Mouse (Mus musculus): ENCODE data around the gene Cemip2.

Gene Cemip2

DNA sequence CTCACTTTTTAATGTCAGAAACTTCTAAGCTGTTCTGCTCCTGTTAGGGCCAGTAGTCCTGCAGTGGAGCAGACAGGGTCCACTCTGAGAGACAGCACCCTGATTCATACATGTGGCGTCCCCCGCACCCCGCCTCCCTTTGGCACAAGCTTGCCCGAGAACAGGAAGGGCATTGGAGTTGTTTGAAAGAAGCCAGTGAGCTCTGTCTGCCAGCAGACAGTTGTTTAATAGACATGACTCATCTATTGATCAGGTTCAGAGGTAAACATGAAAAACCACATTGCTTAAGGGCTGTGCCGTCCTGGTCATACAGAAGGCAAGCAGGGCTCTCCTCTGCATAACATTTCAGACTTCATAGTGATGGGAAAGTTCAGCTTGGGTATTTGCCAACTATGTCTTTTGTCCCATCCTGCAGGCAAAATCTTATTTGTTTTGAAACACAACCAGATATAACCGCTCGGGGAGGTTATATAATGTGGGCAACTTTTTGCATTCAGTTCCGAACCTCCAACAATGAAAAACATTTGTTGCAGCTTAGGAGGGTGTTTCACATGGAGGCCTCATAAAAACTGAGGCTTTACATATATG is 36.4 kb downstream of the Cemip2 start:
- no peak for DNase-seq (ENCODE audit: low spot score in 2 of 2)

DNA sequence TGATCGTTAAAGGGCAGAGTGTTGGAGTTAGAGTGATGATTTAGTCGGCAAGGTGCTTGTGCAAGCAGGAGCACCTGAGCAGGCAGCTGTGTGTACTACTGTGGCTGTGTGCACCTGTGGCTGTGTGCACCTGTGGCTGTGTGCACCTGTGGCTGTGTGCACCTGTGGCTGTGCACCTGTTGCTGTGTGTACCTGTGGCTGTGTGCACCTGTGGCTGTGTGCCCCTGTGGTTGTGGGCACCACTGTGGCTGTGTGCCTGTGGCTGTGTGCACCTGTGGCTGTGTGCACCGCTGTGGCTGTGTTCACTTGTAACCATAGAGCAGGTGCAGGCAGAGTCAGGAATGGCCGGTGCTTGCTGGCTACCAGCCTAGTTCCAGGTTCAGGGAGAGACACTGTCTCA is 38.1 kb downstream of the Cemip2 start:
- no peak for DNase-seq (ENCODE audit: low spot score in 2 of 2)

DNA sequence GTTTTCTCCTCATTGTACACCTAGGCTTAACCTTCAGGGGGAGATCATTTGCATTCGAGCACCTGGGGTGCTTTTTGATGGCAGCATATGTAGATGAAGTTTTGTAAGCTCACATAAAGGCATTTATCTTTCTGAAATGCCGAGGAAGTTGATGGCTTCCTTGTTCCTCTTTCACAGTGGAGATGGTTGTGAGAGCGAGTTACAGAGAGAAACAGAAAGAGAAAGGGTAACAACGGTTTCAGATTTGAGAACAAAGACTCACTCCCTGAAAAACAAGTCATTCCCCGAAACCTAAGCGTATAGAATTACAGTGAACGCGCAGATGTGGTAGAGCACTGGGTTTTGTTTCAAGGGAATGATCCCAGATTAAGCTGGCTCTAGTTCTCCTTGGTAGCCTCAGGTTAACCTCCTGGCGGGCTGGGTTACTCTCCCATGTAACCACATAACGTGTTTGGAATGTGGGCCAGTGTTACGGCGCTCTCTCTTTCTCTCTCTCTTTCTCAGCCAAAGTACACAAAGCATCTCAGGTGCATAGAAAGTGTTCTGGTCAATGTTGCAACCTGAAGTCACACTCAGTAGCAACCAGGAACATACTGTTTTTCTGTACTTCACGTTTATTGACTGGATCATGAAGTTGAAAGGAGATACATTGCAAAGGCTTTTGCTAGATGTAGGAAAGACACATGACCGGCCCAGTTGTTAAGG is 40.0 kb downstream of the Cemip2 start:
- no peak for DNase-seq (ENCODE audit: low spot score in 2 of 2)

DNA sequence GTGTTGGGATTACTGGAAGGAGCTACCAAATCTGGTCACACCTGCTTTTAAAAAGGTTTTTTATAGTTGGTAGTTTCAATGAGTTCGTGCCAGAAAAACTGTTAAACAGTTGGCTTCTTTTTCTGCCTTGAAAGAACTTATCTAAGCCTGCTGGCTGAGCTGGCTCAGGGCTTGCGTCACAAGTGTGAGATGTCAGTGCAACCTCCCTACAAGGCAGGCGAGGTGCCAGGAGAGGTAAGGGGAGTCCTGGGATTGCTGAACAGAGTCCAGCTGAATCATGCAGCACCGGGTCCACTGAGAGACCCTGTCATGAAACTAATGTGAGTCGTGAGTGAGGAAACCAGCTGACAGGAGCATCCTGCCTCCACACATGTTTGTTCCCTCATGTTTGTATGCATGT is 41.4 kb downstream of the Cemip2 start:
- no peak for DNase-seq (ENCODE audit: low spot score in 2 of 2)

DNA sequence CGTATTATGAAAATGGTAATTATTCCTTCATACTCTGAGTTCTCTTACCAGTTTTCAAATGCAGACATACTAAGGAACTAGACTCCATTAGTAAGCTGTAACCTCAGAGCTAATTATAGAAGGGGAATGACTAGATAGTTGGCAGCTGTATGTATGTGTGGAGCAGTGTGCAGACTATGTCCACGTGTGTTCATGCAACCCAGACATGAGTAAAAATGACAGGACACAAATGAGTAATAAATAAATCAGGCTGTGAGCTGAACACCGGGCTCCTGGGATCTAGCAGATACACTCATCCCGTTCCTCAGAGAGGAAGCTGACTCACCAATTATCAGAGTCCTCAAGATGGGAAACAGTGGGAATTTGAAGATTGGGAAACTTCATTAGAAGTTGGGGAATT is 42.0 kb downstream of the Cemip2 start:
- DNase-seq (ENCODE audit: low spot score in 2 of 2) = no peak

DNA sequence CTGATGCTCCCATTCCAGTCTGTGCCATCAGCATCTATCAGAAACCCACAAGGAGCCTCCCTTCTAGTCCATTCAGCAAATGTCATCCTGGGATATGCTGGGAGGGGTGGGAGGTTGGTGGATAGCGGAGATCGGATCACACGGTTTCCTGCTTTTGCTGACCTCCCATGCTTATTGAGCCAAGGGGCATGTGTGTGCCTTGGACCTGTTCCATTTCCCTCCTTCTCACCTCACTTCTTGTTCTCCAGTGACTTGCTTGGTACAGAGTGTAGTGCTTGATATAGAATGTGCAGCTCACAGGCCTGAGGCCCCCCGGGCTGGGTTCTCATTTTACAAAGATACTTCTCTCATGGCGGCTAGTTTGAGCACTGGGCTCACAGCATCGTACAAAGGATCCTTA is 43.7 kb downstream of the Cemip2 start:
- no peak for DNase-seq (ENCODE audit: low spot score in 2 of 2)

DNA sequence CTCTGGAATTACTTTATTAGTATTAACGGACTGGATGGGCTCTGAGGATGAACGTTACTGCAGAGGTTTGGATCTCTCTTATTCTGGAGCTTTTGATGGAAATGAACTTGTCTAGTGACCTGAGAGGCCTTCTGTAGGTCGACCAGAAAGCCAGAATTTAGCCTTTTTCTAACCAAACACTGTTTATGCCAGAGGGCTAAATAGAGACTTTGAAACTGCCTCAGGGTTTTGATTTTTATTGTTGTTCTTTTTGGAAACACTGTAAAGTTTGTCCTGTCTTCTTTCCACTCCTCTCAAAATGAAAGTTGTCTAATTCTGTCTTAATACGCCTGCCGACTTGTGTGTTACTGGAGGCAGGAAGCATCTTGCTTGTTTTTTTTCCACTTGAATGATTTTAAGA is 46.0 kb downstream of the Cemip2 start:
- no peak for DNase-seq (ENCODE audit: low spot score in 2 of 2)

DNA sequence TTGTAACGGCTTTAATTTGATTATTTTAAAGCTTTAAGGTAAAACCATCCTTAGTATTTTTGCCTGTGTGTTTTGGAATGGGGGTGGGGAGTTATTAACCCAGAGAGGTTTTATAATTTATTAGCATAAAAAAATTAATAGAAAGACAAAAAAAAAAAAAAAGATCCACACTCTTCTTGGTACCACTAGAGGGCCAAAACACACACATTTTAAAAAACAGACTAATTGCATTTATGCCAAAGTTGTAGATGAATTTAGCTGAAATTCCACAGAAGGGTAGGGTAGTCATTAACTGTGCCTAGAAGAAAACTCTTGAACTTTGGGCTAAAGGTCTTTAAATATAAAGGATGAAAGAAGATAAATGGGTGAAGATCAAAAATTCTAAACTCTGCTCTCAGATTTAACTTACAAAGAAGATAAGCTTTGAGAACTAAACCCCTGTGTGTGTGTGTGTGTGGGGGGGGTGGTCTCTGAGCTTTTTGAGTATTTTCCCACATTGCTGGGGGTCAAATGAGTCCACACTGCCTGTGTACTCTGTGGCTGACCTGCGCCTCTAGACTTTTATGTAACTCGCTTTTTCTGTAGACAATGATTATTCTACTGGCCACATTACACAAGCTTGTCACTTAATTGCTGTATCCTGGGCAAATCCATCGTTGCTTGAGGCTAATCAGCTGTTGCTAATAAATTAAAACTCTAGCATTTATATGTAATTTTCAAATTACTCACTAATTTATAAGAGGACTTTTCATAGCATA is 47.2 kb downstream of the Cemip2 start:
- DNase-seq (ENCODE audit: low spot score in 2 of 2) = no peak

DNA sequence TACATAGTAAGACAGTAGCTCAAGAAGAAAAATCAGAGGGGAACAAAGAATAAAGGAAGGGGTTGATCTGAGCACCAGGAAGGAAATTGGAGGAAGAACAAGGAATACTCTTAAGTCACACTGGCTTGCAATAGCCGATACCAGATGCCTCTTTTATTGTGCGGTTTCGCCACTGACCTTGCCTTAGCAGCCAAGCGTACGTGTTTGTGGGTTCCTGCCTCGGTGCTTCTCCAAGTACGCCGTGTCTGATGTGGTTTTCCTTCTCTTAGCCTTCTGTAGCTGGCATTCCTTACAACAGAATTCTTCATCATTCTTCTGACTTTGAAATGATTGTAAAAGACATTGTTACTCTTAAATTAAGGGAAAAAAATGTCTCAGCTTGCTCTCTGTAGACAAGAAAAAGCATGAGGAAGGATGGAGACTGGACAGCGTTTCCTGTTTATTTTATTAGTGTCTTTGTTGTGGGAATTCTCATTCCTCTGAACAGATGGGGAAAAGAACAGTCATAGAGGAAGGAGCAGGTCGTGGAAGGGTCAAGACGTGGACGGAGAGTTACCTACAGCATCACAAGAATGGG is 55.4 kb downstream of the Cemip2 start:
- no peak for DNase-seq (ENCODE audit: low spot score in 2 of 2)

DNA sequence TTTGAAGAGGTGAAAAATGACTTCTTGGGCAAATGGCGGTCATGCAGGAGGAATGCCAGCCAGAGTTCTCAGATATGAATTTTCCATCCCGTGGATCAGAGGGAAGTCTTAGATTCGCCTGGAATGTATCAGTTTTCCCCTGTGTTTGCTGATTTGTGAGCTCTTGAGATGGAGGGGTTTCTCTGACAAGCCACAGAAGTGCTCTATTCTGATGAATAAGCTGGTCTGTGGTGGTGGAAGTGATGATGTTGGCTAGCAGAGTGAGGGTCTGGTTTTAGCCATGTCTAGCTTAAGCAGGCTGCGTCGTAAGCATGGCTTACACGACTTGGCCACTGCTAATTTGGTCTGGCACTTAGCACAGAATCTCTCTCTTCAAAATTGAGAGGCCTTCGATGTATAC is 56.8 kb downstream of the Cemip2 start:
- no peak for DNase-seq (ENCODE audit: low spot score in 2 of 2)

DNA sequence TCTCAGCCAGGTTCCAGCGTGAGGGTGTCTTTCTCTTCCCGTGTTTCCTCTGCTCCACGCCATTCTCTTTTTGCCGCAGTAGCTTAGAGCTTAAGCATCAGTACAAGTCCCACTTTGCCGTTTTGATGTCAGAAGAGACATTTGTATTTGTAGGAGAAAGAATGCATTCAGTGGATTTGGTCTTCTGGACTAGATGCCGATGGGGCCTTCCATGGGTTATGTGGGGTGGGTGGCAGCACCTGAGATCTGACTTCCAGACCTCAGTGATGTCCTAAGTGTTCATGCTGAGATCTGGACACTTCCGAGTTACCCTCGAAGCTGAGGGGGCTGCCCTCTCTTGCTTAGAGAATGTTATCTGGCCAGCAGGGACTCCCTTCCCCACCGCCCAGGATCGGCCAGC is 72.6 kb downstream of the Cemip2 start:
- no peak for DNase-seq (ENCODE audit: low spot score in 2 of 2)

DNA sequence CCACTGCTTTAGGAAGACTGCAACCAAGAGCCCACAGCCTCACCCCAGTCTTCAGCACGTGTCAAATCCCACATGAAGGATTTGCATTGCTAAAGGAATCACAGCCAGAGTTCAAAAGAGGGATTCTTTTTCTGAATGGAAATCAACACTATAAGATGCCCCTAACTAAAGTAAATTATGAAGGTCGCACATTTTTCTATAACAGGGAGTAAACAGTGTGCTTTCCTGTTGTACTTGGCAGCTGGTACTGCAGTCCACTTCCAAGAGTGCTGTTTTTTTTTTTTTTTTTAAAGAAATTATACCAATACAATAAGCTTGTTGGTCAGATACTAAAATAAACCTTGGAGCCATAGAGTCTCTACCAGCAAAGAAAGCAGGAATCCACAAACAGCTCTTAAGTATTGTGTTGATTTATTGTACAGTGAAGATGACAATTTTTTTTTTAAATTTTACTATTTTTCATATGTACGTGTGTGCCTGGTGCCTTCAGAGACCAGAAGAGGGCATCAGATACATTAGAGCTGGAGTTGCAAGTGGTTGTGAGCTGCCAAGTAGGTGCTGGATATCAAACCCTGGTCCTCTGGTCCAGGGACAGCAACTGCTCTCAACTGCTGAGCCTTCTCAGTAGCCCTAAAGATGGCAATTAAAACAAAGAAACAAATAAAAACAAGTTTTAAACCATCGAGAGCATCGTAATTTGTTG is 76.5 kb downstream of the Cemip2 start:
- DNase-seq (ENCODE audit: low spot score in 2 of 2) = no peak

DNA sequence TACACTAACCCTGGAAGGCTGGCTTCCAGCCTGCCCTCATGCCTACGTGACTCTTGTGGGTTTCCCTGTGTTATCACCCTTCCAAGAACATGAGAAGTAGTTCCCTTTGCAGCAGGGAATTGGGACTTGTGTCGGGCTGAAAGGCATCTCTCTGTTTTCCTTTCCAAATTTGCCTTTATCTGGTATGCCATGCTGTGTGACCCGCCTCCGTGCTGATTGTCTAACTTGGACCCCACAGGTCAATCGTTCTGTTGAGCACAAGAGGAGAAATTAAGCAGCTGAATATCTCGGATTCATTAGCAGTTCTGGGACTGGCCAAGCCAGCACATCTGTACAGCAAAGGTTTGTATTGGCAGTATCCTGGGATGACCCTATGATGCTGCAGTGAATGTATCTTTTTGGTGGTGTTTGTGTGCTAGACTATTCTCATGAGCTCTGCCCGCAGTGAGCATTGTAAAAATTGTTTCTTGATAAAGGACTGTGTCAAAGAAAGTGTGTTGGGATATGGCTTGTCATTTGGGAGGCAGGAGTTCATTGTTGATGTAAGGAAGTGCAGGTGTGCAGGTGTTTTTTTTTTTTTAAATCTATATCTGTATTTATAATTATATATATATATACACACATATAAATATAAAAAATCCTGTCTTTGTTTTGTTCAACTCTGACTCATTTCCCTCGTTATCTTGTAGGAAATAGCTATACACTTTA is 77.4 kb downstream of the Cemip2 start:
- no peak for DNase-seq (ENCODE audit: low spot score in 2 of 2)

DNA sequence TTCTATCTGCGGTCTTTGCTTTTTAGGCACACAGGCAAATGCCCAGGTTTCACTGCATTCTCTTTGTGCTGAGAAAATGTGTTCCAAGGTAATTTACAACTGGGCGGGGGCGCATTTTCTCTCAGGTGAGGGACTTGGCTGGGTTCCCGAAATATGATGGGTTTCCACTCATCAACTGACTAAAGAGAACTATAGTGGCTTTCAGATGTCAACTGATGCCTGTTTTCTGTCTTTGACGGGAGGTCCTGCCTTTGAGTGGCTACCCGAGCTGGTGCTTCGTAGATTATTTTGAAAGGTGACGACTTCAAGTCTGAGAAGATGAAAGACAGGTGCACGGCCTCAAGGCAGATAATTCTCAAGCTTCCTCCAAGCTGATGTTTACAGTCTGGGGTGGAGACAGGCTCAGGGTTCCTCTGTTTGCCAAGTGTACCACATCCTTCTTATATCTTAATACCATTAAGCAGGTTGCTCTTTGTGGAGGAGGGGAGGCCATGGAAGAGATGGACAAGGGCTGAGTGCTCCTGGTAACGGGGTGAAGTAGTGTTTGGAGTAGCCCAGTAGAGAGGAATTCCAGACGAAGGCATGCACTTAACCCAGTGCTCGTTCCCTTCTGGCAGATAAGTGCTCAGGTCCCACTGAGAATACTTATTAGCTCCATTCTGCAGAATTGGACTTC is 80.8 kb downstream of the Cemip2 start:
- DNase-seq (ENCODE audit: low spot score in 2 of 2) = no peak

DNA sequence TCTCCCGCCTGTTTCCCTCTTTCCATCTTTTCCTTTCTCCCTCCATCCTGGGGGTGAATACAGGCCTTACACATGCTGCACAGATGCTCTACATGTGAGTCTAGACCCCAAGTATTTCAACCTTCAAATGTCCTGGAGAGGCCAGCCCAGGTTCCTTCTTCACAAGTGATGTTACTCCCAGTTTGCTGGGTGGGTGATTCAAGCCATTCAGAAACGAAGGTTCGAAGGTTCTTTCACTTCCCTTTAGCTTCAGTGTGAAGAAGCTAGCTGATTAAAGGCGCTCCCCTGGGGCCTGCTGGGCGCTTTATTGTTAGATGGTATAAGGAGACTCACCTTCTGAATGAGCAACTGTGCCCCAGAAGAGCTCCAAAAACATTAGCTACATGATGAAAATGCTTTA is 82.0 kb downstream of the Cemip2 start:
- no peak for DNase-seq (ENCODE audit: low spot score in 2 of 2)

DNA sequence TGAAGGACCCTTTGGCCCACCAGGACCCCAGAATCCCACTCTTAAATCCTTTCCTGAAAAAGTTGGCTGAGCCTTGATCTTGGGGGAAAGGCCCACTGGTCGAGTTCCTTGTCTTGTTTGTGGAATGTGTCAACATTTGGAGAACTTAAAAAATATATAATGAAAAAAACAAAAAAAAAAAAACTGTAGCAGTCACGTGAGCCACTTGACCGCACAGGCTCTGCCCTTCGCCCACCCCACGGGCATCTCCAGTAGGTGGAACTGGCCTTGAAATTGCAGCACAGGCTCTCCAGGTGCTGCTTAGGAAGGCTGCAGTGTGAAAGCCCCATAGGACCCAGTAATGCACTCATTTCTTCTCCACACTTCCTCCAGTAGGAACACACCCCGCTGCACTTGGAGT is 82.8 kb downstream of the Cemip2 start:
- DNase-seq (ENCODE audit: low spot score in 2 of 2) = no peak

DNA sequence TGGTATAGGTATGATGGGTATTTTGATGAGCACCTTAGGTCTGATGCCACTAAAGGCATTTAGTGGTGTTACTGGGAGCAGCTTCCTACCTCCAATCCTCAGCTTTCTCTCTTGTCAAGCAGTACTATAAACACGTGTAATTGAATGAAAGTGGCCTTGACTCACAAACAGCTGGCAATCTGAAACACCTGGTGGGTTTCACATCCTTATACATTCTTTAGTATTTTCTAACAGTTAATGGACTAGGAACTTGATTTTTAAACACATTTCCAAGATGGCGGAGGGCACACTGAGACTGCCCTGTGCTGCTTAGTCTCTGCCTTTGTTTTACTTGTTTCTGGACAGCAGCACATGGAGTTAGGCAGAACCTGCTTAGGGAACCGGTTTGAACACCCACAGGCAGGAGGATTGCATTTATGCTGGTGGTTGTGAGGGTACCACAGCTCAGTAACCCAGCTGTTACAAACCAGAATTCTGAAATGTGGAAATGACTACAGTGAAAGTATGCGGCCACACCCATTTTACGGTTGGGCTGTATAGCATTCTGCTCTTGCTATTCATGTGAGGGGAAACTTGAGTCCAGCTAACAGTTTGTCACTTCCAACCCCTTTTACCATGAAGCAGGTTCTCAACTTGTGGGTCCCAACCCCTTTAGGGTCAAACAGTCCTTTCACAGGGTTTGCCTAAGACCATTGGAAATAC is 84.3 kb downstream of the Cemip2 start:
- DNase-seq (ENCODE audit: low spot score in 2 of 2) = no peak

DNA sequence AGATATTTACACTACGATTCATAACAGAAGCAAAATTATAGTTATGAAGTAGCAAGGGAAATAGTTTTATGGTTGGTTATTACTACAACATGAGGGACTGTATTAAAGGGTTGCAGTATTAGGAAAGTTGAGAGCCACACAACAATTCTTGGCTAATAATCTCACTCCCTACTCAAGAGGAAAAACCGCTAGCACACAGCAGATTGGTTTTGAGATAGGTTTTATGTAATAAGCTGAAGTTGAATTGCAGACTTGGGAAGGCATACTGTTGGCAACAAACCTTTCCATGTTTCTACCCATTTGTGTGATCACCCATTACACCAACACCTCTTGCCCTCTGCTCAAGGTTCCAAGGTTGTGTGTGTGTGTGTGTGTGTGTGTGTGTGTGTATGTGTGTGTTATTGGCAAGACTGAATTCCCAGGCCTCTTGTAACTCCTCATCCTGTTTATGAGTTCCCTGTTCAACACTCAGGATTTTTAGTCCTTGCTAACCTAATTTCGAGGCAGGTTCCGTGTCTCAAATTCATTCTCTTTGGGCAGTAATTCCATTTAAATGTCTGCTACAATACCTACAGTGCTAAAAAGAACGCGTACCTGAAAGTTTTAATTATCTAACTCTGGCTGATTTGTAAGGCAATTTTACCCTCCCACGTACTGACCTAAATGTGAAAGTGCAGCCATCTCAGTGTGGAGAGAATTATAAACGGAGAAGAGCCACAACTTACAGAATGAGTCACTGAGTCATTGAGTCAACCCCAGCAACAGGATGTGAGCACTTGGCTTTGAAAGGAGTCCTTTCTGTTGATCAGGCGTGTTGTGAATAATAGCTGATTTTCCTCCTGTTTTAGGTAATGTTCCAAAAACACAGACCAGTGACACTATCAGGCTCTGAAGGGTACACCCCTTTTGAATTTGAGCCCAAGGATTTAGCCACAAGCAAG is 85.1 kb downstream of the Cemip2 start:
- DNase-seq (ENCODE audit: low spot score in 2 of 2) = no peak

All from frontal cortex, postnatal 25 days (tissue).